In the genomic region with DNA sequence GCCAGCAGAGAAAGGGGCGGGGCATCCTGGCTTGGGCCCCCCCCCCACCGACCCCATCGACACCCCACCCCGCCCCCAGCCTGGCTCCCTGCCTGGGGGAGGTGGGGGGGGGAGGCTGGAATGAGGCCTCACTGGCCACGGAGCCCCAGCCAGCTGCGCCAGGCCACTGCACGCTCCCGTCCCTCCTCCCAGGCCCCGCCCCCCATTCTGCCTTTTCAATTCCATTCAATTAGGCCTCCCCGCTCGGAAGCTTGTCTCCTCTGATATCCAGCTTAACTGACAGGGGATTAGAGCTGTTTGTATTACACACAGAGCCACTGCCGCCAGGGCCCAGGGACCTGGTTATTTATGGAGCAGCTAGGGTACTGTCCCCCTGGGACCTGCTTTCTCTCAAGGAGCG, we compare ENCODE assay signal across 8 mouse cellular contexts. TPM values are rescaled to one million over a fixed set of nuclear protein-coding genes. Genes with fewer than 3 reads are reported as not detected.
DNase-seq lines count a peak whose midpoint lies in the region; ATAC-seq lines count a peak whose summit lies in the region.

No protein-coding gene starts in this region.

- ATAC-seq in limb, embryonic 13.5 days (ENCODE audit: low FRiP score, low read depth), result peak; percentile 75
- ATAC-seq in midbrain, embryonic 15.5 days (replicated peaks), result peak; percentile 80

- peaks cover 69% of the 10 kb centered on the region for H3K4me1 ChIP-seq in embryonic facial prominence, embryonic 10.5 days
- peaks cover 60% of the 10 kb centered on the region for H3K4me1 ChIP-seq in heart, embryonic 10.5 days
- H3K4me1 ChIP-seq in limb, embryonic 13.5 days, result peaks cover 25% of the 10 kb centered on the region
- peaks cover 31% of the 10 kb centered on the region for H3K4me1 ChIP-seq in midbrain, embryonic 15.5 days

- DNase-seq in adrenal gland, adult 8-10 months, result peak; percentile 48
- DNase-seq in embryonic facial prominence, embryonic 10.5 days (ENCODE audit: low spot score), result peak; percentile 96
- DNase-seq in heart, embryonic 10.5 days (ENCODE audit: low spot score), result peak; percentile 94
- peak; percentile 33 to 38 for DNase-seq in kidney, adult 8-10 months
- DNase-seq in testis, postnatal 10 days (ENCODE audit: low spot score), result peak; percentile 84
- DNase-seq in spleen, adult 12 weeks (ENCODE audit: low spot score), result no peak

- H3K27me3 ChIP-seq in embryonic facial prominence, embryonic 10.5 days (replicated peaks; ENCODE audit: low read depth, poor library complexity, severe bottlenecking), result peaks cover 15% of the 10 kb centered on the region
- 0 out of 2 replicates have a peak, but pooled peaks cover 6% of the 10 kb centered on the region for H3K27me3 ChIP-seq in heart, embryonic 10.5 days (ENCODE audit: insufficient read depth, poor library complexity, severe bottlenecking)
- 0 out of 2 replicates have a peak, but pooled peaks cover 4% of the 10 kb centered on the region for H3K27me3 ChIP-seq in limb, embryonic 13.5 days
- H3K27me3 ChIP-seq in midbrain, embryonic 15.5 days (replicated peaks), result 0 out of 2 replicates have a peak, but pooled peaks cover 5% of the 10 kb centered on the region

- H3K4me3 ChIP-seq in embryonic facial prominence, embryonic 10.5 days, result peak overlapping the region; percentile 50
- peak overlapping the region; percentile 50 for H3K4me3 ChIP-seq in heart, embryonic 10.5 days
- peak overlapping the region; percentile 37 for H3K4me3 ChIP-seq in limb, embryonic 13.5 days
- peak overlapping the region; percentile 28 for H3K4me3 ChIP-seq in midbrain, embryonic 15.5 days

- H3K9ac ChIP-seq in limb, embryonic 13.5 days, result peak overlapping the region; percentile 55
- H3K9ac ChIP-seq in midbrain, embryonic 15.5 days, result peak overlapping the region; percentile 36; the same call in 1 of the 2 replicates

- H3K4me2 ChIP-seq in limb, embryonic 13.5 days (replicated peaks), result peak overlapping the region; percentile 62
- H3K4me2 ChIP-seq in midbrain, embryonic 15.5 days, result peak overlapping the region; percentile 54

- H3K9me3 ChIP-seq in embryonic facial prominence, embryonic 10.5 days, result peaks cover 5% of the 10 kb centered on the region; the same call in 1 of the 2 replicates
- no peaks in the 10 kb centered on the region for H3K9me3 ChIP-seq in heart, embryonic 10.5 days
- peaks cover 9% of the 10 kb centered on the region for H3K9me3 ChIP-seq in limb, embryonic 13.5 days
- no peaks in the 10 kb centered on the region for H3K9me3 ChIP-seq in midbrain, embryonic 15.5 days

- no peaks in the 10 kb centered on the region for H3K36me3 ChIP-seq in embryonic facial prominence, embryonic 10.5 days (replicated peaks)
- no peaks in the 10 kb centered on the region for H3K36me3 ChIP-seq in heart, embryonic 10.5 days
- H3K36me3 ChIP-seq in limb, embryonic 13.5 days, result no peaks in the 10 kb centered on the region
- no peaks in the 10 kb centered on the region for H3K36me3 ChIP-seq in midbrain, embryonic 15.5 days (replicated peaks)

- 1% methylated on average over 13 of the region's 13 CpGs for WGBS in embryonic facial prominence, embryonic 10.5 days
- WGBS in heart, embryonic 10.5 days, result under 1% methylated on average over 11 of the region's 13 CpGs
- 0% methylated on average over 7 of the region's 13 CpGs for whole genome bisulfite sequencing in limb, embryonic 13.5 days
- WGBS in midbrain, embryonic 15.5 days, result under 1% methylated on average over 9 of the region's 13 CpGs

- peak overlapping the region; percentile 85 for H3K27ac ChIP-seq in embryonic facial prominence, embryonic 10.5 days (replicated peaks)
- peak overlapping the region; percentile 83 for H3K27ac ChIP-seq in heart, embryonic 10.5 days
- H3K27ac ChIP-seq in limb, embryonic 13.5 days, result peak overlapping the region; percentile 65; the same call in 1 of the 2 replicates
- H3K27ac ChIP-seq in midbrain, embryonic 15.5 days, result peak overlapping the region; percentile 84

RNA-seq across cellular contexts. Expression of a gene that starts 23.4 kb away (rescaled TPM):
- total RNA-seq in adrenal gland, adult 8-10 months (2022), result 10 to 100 TPM; 31.6 to 45.5 (median 37.1) TPM
- 54.9 and 55.0 TPM in 2 replicates for polyA plus RNA-seq in embryonic facial prominence, embryonic 10.5 days (2016; fragmentation: Nextera tagmentation; extraction: Ambion mirVana)
- polyA plus RNA-seq in heart, embryonic 10.5 days (2016; fragmentation: Nextera tagmentation; extraction: Ambion mirVana), result 34.1 and 45.1 TPM in 2 replicates
- 39.0 and 41.6 TPM in 2 replicates for polyA plus RNA-seq in limb, embryonic 13.5 days (2015; fragmentation: Nextera tagmentation; extraction: Ambion mirVana)
- 63.8 and 69.7 TPM in 2 replicates for polyA plus RNA-seq in midbrain, embryonic 15.5 days (2015; fragmentation: Nextera tagmentation; extraction: Ambion mirVana)

RNA-seq across cellular contexts. Expression of a gene that starts 23.6 kb away (rescaled TPM):
- total RNA-seq in adrenal gland, adult 8-10 months (2022), result 10 to 100 TPM; 20.0 to 30.0 (median 24.4) TPM
- 33.2 and 34.4 TPM in 2 replicates for polyA plus RNA-seq in embryonic facial prominence, embryonic 10.5 days (2016; fragmentation: Nextera tagmentation; extraction: Ambion mirVana)
- 28.5 and 34.5 TPM in 2 replicates for polyA plus RNA-seq in heart, embryonic 10.5 days (2016; fragmentation: Nextera tagmentation; extraction: Ambion mirVana)
- 34.3 and 34.9 TPM in 2 replicates for polyA plus RNA-seq in limb, embryonic 13.5 days (2015; fragmentation: Nextera tagmentation; extraction: Ambion mirVana)
- polyA plus RNA-seq in midbrain, embryonic 15.5 days (2015; fragmentation: Nextera tagmentation; extraction: Ambion mirVana), result 31.6 and 32.8 TPM in 2 replicates
